Mouse (Mus musculus): ENCODE measurements at regions not wholly inside any gene's neighbourhood (a gene's known extent, or its start where the extent isn't known, plus 50 kb on each side); places are given as distances from the start of the nearest gene placed in this dataset.

DNA sequence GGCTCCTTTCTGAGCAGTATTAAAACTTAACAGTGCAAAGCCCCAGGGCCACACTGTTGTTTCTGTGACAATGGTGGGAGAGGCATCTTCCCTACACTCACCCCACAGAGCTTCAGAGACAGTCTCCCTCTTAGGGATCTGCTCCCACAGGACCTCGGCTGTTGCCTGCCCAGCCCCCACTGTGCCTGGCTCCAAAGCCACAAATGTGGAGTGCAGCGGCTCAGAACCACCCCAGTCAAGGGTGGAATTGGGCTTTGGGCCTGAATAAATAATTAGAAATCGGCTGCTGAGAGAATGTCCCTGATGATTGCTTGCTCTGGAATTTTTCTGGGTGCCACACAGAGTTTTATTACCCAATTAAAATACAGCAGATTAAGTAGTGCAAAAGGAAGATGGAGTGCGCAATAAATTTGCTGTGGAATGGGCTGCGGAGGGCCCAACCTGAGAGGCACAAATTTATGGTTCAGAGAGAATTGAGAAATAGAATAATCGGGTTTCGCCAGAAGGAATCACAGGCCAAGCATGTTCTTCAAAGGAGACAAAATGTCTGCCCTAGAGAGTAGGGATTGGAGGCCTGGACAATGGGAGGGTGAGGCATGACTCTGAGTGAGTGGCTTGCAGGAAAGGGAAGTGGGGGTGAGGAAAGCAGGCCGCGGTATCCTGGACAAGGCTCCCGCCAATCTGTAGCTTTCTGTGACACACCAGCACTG lies 56.4 kb downstream of the Cd24a start:
- no peak for DNase-seq (ENCODE audit: extremely low spot score in 1 of 2, low spot score in 1 of 2)

DNA sequence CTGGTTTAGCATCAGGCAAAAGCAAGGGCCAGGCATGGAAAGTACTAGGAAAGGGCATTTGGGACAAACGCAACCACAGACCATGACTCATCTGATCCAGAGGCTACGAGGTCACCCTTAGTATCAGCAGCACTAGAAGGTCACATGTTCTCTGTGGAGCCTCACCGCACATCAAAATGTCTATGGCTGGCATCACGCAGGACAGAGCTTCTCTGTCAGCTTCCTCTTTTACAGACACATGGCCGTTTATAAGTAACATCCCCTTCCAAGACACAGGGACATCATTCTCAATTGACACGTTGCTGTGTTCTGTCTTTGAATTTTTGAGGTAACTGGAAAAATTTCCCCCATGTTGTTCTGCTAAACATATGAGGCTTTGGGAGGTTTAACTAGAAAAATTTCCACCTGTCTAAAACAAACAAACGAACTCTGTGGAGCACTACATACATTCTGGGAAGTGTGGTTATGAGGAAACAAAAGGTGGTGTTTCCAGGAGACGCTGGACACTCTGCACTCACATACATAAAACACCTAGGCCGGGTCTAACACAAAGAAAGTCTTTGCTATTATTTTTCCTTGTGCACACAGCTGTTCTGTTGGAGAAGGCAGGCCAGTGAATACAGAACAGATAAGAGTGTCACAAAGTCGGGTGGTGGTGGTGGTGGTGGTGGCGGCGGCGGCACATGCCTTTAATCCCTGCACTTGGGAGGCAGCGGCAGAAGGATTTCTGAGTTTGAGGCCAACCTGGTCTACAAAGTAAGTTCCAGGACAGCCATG lies 63.3 kb downstream of the Cd24a start:
- no peak for DNase-seq (ENCODE audit: extremely low spot score in 1 of 2, low spot score in 1 of 2)

DNA sequence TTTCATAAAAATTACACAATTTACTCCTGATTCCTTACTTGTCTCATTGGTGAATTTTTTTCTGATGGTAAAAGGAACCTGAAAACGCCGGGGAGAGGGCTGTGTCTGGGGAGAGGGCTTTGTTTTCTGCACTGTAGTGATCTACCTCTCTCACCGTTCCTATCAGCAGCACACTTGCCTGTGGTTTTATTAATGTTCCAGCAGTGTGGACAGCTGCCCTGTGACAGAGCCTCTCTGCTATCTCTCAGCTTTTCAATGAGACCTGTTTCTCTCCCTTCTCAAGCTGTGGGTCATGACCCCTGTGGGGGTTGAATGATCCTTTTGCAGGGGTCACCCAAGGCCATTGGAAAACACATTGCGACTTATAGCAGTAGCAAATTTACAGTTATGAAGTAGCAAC lies 68.2 kb downstream of the Cd24a start:
- DNase-seq (ENCODE audit: extremely low spot score in 1 of 2, low spot score in 1 of 2), result no peak

- DNase-seq (ENCODE audit: extremely low spot score in 1 of 2, low spot score in 1 of 2), result no peak
Observed at GRCm38 (mm10) chr10:43646965-43647364, 68.9 kb downstream of the Cd24a start.

DNA sequence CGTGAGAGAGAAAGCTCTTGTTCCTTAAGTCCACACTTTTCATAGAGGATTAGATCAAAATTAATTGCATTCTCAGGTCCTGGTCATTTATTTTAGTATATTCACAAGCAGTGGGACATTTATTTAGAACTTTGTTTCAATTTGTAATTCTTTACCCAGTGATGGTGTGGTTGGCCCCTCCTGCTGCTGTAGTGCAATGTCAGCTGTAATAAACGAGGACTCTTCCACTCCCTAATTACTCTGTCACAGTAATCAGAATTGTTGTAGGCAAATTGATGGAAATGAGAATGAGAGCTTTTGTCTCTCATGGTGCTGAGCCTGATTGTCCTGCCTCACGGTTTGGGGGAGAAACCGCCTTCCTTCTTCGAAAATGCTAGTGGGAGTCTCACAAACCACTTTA lies 70.1 kb downstream of the Cd24a start:
- no peak for DNase-seq (ENCODE audit: extremely low spot score in 1 of 2, low spot score in 1 of 2)

DNA sequence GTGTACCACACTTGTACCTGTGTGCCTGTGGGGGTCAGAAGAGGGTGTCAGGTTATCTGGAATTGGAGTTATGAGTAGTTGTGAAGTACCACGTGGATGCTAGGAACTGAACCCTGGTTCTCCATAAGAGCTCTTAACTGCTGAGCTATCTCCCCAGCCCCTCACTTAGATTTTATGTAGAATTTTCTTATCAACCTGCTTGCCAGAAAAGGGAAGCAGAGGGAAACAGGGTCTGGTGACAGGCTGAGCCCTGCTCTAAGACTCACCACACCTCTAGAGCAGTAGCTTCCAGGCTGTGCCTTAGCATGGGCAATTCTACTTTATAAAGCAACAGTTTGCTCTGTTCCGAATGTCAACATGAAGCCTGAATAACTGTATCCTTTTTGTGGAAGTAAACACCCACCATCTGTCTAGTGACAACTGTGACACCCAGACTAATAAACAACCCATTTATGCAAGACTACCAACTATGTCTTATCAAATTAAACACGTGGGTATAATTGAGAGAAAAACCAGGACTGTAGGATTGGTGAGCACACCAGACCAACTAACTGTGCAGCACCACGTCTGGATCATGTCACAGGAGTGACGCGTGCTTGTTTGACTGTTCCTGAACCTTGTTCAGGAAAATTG lies 70.8 kb downstream of the Cd24a start:
- DNase-seq (ENCODE audit: extremely low spot score in 1 of 2, low spot score in 1 of 2), result no peak

GRCm38 (mm10) chr10:43650449-43650848 lies 72.4 kb downstream of the Cd24a start:
- DNase-seq (ENCODE audit: extremely low spot score in 1 of 2, low spot score in 1 of 2), result no peak

GRCm38 (mm10) chr10:43651505-43651904 lies 73.4 kb downstream of the Cd24a start:
- no peak for DNase-seq (ENCODE audit: extremely low spot score in 1 of 2, low spot score in 1 of 2)

DNA sequence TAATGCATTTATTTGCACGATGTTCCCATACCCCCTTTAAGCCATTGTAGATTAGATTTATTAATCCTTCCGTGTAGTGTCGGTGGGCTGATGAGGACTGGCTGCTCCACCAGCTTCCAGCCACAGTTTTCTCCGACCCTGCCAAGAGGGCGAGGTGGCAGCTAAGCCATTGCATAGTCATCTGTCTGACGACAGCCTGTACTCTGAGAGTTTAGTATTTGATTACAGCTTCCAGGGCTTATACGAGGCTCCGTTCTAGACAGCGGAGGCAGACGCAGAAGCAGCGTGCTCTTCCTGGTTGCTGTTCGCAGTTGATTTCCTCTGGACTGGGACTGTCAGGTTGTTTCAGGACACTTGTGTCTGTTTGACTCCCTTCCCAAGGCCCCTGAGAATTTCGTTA lies 73.8 kb downstream of the Cd24a start:
- no peak for DNase-seq (ENCODE audit: extremely low spot score in 1 of 2, low spot score in 1 of 2)

DNA sequence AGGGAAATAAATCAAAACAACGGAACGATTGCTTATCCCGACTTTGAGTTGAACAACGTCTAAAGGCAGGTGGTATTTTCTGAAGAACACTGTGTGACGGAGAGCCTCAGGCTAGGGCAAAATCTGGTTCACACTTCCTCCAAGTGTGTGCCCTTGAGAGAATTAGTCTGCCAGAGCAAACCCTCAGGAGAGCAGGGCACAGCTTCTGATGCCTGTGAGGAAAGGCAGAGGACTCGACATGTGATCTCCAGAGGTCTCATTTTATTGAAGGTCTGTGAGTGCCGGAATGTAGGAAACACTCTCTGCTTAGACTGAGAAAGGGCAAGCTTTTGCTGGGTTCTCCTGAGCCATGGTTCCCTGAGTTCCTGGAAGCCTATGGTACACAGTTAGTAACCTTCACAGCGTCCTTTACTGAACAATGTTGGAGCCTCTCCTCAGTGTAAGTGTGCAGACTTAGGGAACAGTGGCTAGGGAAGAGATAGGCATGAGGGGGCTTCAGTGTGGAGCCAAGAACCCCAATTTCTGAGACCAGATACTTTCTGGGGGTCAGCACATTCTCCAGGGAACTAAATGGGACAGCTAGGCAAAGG lies 77.1 kb downstream of the Cd24a start:
- DNase-seq (ENCODE audit: extremely low spot score in 1 of 2, low spot score in 1 of 2), result no peak

DNA sequence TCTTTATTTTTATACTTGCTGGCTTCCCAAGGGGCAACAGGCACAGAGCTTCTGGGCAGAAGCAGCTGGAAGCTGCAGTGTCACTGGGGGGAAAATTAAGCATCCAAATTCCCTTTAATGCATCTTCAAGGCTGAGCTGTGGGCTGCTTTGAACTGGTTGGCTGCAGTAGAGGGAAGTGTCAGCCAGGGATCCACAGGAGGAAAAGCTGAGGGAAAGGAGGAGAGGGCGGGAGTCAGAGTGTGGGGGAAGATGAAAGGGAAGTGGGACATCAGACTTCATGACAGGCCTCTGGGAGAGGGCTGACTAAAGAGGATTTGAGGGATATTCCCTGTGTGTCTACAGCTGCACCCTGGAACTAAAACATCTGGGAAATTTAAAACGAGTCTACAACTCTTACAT lies 77.6 kb downstream of the Cd24a start:
- DNase-seq (ENCODE audit: extremely low spot score in 1 of 2, low spot score in 1 of 2), result no peak

- DNase-seq (ENCODE audit: extremely low spot score in 1 of 2, low spot score in 1 of 2), result no peak
Observed at GRCm38 (mm10) chr10:43656207-43656606, 78.1 kb downstream of the Cd24a start.

DNA sequence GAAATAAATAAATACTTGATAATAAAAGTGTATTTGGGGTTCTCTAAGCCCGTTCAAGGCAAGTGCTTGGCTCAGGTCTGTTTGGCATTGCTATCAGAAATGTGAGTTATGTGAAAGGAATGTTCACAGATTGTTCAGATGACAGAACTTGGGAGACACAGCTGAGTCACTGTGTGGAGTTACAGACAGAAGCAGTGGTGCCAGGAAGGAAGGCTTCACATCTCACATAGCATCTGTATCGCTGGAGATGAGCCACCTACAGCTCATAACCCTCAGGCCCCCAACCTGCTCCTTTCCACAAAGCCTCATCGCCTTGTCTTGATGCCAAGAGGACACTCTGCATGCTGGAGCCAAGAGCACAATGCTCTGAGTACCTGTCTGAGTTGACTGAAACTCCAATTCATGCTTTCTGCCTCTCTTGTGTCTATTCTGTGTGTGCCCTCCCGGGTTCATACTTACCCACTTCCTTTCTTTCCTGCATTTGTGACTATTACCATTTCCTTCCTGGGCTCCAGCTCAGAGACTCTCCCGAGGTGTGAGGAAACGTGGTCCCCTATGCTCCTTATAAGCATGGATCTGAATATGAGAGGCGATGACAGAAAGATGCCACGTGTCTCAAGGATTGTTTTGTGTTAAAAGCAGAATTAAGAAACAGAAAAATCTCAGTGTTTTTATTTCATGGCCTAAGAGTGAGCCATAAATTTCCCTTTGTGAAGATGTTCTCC lies 79.6 kb downstream of the Cd24a start:
- no peak for DNase-seq (ENCODE audit: extremely low spot score in 1 of 2, low spot score in 1 of 2)

DNA sequence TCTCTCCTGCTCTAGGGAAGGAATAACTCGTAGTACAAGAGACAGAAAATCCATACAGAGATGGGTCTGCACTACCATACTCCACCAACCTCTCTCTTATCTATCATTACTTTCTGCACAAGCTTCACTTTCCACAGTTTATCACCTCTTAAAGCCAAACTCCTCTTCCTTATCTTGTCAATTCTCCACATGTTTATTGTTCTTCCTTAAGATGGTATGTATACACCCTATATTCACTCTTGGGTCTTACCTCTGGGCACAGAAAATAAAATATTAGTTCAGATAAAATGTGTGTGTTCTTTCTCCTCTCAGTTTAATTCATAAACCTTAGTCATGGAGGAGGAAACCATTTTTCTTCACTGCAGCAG lies 80.1 kb downstream of the Cd24a start:
- DNase-seq (ENCODE audit: extremely low spot score in 1 of 2, low spot score in 1 of 2), result no peak

DNA sequence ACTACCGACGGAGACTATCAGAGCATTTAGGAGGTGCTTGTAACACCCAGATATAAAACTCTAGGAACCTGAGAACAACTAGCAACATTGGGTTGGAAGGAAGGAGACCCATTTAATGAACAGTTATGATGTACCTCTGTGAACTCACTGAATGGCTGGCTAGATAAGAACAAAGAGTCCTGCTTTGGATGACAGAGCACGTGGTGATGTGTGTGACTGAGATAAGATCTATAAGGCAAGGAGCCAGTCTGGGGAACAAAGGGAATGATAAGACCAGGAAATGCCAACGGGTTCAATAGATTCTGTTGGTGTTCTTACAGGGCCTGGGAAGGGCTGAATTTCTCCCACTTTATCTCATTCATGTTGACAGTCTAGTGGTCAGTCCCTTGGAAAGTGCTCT lies 86.8 kb downstream of the Cd24a start:
- DNase-seq (ENCODE audit: extremely low spot score in 1 of 2, low spot score in 1 of 2), result no peak

DNA sequence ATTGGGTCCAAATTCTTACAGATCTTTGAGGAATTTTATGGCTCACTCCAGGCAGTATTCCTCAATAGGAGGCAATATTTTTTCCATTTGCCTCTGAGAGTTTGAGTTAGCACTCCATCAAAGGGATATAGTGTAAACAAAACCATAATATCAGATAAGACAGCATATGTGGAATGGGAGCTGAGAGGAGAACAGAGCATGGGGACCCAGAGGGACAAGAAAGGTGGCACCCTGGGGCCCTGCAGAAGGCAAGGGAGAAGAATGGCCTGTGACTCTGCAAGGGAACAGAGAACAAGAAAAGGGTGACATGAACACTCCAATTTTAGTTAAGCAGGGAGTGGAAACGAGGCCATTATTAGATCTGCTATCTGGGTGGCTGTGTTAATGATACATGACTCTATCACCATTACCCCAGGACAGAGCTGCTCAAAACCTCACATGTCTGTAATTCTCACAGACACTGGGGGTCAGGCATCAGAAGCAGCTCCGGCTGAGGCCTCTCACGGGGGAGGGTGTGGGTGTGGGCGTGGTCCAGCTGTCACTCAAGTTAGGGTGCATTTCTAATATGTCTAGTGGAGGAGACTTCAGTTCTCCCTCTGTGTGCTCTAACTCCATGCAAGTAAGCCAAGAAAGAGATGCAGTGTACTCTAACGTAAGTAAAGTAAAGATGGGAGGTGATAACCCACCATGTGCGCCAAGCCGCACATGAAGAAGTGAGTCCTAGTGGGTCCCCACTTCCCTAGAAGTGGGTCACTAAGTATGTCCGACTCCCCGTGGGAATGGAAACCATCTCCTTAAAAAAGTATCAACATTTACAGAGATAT lies 88.4 kb downstream of the Cd24a start:
- DNase-seq (ENCODE audit: extremely low spot score in 1 of 2, low spot score in 1 of 2), result no peak

DNA sequence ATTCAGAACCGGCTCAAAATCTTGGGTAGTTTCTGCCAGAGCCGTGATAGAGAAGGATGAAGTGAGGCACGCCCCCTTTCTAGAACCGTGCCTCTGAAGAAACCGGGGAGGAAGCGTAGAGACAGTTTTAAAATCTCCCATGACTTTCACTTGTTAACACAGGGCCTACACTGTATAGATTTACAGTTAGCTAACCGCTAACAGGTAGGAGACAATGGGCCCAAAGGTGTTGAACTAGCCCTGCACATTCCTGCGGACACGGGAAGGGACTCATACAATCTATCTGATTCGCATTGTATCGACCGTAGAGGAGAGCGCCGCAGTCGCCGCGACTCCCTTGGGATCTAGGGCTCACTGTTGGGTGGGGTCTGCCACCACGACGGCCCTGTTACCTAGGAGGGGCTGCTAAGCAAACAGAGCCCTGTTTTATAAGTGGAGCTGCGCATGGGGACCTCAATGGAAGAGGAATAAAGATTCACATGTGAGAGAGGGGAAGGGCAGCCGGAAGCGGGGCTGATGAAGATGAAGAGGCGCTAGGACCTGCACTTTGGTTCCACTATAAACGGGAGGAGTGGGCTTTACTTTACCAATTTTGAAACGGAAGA lies 89.1 kb downstream of the Cd24a start:
- DNase-seq (ENCODE audit: extremely low spot score in 1 of 2, low spot score in 1 of 2), result no peak

DNA sequence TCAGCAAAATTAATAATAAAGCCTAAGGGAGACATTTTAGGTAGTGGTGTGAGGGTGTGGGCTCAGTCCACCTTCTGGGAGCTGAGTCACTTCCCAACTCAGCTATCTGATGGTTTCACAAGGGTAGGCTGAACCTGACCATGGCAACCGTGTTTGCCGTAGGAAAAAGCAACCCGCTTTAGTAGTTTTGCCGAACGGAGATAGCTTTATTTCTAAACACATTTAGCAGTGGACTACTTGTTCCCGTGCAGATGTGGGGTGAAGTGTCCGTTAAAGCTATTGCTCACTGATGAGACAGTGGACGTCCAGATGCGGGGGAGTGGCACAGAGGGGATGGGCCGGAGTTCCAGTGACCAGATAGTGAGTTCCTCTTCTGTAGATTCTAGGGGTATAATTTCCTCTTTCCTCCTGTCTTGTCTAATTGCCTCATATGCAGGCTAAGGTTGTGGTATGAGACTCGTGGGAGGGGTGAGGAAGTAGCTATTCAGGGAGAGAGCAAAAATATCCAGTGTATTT lies 89.7 kb downstream of the Cd24a start:
- no peak for DNase-seq (ENCODE audit: extremely low spot score in 1 of 2, low spot score in 1 of 2)

- no peak for DNase-seq (ENCODE audit: extremely low spot score in 1 of 2, low spot score in 1 of 2)
Observed at GRCm38 (mm10) chr10:43669471-43669870, 91.4 kb downstream of the Cd24a start.
